Mouse (Mus musculus) heart, adult 11 months (tissue): ENCODE measurements around the gene Lypd6b.

ENCODE experiments used
- DNase-seq: peaks from one replicate; pipeline ENCODE4 v3.0.0; 2022

Gene Lypd6b

GRCm38 (mm10) chr2:49957449-49957848 lies 170.0 kb downstream of the Lypd6b start:
- DNase-seq, result peak; percentile 52

- DNase-seq, result peak; percentile 51
Measured at GRCm38 (mm10) chr2:49961991-49962390, 174.5 kb downstream of the Lypd6b start.

DNA sequence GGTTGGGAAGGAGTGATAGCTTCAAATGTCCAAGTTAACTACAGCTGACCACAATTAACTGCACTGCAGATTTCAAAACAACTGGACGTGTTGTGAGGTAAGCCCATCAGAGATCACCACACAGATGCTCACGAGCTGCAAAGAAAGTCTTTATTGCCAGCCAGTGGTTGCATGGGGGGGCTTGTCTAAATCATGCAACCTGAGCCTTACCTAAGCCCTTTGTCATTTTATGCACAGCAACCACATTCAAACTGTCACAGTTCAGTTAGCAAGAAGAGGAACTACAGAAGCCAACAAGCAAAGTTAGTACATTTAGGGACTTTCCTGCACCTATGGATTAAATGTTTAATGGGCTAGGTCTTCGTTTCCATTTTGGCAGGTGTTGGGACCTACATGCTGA lies 177.4 kb downstream of the Lypd6b start:
- DNase-seq, result no peak

- DNase-seq, result no peak
Measured at GRCm38 (mm10) chr2:49967748-49968147, 180.3 kb downstream of the Lypd6b start.

- DNase-seq, result peak; percentile 31
Measured at GRCm38 (mm10) chr2:49970990-49971389, 183.5 kb downstream of the Lypd6b start.

GRCm38 (mm10) chr2:49978606-49979005 lies 191.1 kb downstream of the Lypd6b start:
- peak; percentile 61 for DNase-seq

DNA sequence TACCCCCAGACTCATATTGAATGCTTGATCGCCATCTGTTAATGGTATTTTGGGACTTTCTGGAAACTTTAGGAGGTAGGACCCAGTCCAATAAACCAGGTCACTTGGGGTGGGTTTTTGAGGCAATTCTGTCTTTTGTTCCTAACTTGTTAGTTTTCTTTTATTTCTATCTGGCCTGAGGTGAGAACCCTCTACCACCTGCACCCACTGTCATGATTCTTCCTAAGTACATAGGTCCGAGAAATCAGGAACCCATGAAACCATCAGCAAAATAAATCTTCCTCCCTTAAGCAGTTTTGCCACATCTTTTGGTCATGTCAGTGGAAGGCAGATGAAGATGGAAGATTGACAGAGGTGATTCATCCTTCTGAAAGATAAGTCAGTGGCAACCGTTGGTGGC lies 192.5 kb downstream of the Lypd6b start:
- DNase-seq, result peak; percentile 69

- DNase-seq, result peak; percentile 13
Measured at GRCm38 (mm10) chr2:49983021-49983420, 195.5 kb downstream of the Lypd6b start.

GRCm38 (mm10) chr2:49984780-49985179 lies 197.3 kb downstream of the Lypd6b start:
- DNase-seq, result peak; percentile 16

DNA sequence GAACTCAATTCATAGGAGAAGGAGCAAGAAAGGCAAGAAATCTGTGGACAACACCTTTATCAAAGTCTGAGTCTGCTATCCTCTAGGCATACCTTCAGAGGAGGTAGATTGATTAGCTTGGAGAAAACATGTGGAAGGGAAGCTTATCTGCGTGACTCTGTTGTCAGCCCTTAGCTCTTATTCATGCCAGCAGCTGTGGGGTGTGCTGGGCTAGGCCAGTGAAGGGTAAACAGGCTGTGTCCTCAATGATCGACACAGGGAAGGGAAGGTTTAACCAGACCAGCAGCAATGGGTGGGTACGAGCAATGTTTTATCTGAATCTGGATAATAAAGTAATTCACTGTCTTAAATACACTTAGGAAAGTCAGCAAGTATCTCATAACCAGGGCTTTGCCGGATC lies 208.4 kb downstream of the Lypd6b start:
- DNase-seq, result peak; percentile 54

- DNase-seq, result peak; percentile 60
Measured at GRCm38 (mm10) chr2:49997216-49997615, 209.7 kb downstream of the Lypd6b start.
